Mouse (Mus musculus): ENCODE results near the gene Tbl1xr1.

Tbl1xr1 gene

GRCm38 (mm10) chr3:22204186-22204585 lies 127.7 kb downstream of the Tbl1xr1 start:
- DNase-seq (ENCODE audit: low spot score in 2 of 2), result no peak

GRCm38 (mm10) chr3:22221557-22221956 lies 145.1 kb downstream of the Tbl1xr1 start:
- DNase-seq (ENCODE audit: low spot score in 2 of 2), result no peak

GRCm38 (mm10) chr3:22222351-22222750 lies 145.9 kb downstream of the Tbl1xr1 start:
- DNase-seq (ENCODE audit: low spot score in 2 of 2), result no peak

GRCm38 (mm10) chr3:22223023-22223422 lies 146.6 kb downstream of the Tbl1xr1 start:
- DNase-seq (ENCODE audit: low spot score in 2 of 2), result no peak

- no peak for DNase-seq (ENCODE audit: low spot score in 2 of 2)
These were observed 151.6 kb downstream of the Tbl1xr1 start for GRCm38 (mm10) chr3:22228052-22228451.

GRCm38 (mm10) chr3:22230635-22231034 lies 154.2 kb downstream of the Tbl1xr1 start:
- DNase-seq (ENCODE audit: low spot score in 2 of 2), result no peak

GRCm38 (mm10) chr3:22238106-22238900 lies 161.9 kb downstream of the Tbl1xr1 start:
- DNase-seq (ENCODE audit: low spot score in 2 of 2), result no peak
